Mouse (Mus musculus): ENCODE measurements around the gene Qrich1. TPM values are rescaled to one million over a fixed set of nuclear protein-coding genes. Genes with fewer than 3 reads are reported as not detected.

Gene Qrich1
- polyA plus RNA-seq, 1 experiment from 2014 or later: 160 TPM

GRCm38 (mm10) chr9:108499943-108500342, 16.7 kb upstream of the Qrich1 start:
- Histone ChIP-seq H3K36me3 (replicated peaks) (peaks cover 88% of the 10 kb centered on the region), H3K9me3 (no peaks in the 10 kb centered on the region), H3K27ac (no peak overlapping the region), H3K4me3 (no peak overlapping the region), H3K4me1 (no peaks in the 10 kb centered on the region), H3K27me3 (ENCODE audit: poor library complexity, severe bottlenecking) (no peaks in the 10 kb centered on the region)
- WGBS: 95% methylated on average over 15 of the region's 15 CpGs
- DNase-seq (ENCODE audit: extremely low spot score, low spot score): no peak

- Histone ChIP-seq H3K36me3 (replicated peaks) (peaks cover 50% of the 10 kb centered on the region), H3K27me3 (ENCODE audit: poor library complexity, severe bottlenecking) (no peaks in the 10 kb centered on the region), H3K9me3 (no peaks in the 10 kb centered on the region), H3K4me1 (peaks cover 22% of the 10 kb centered on the region), H3K4me3 (peak overlapping the region; percentile 71), H3K27ac (no peak overlapping the region)
- DNase-seq (ENCODE audit: extremely low spot score, low spot score): no peak
- WGBS: 90% methylated on average over 7 of the region's 7 CpGs
Observed at GRCm38 (mm10) chr9:108506901-108507300, 9.7 kb upstream of the Qrich1 start.

- peaks cover 22% of the 10 kb centered on the region for H3K4me1 ChIP-seq
- H3K4me3 ChIP-seq: peak within 1 kb of the TSS; percentile 71
- peak within 1 kb of the TSS; percentile 86 for H3K27ac ChIP-seq
- no peaks in the 10 kb centered on the region for H3K27me3 ChIP-seq (ENCODE audit: poor library complexity, severe bottlenecking)
- peaks cover 50% of the 10 kb centered on the region for H3K36me3 ChIP-seq (replicated peaks)
- under 1% methylated on average over 37 of the region's 37 CpGs for WGBS
- peak; percentile 95 for DNase-seq (ENCODE audit: extremely low spot score, low spot score)
- no peaks in the 10 kb centered on the region for H3K9me3 ChIP-seq
Observed at GRCm38 (mm10) chr9:108507619-108508434, 8.8 kb upstream of the Qrich1 start, which contains the start of gene Qars. TSS of gene Qars (plus strand) at chr9:108507706.

- Histone ChIP-seq H3K4me3 (peak overlapping the region; percentile 71), H3K27ac (no peak overlapping the region), H3K9me3 (no peaks in the 10 kb centered on the region), H3K4me1 (peaks cover 22% of the 10 kb centered on the region), H3K36me3 (replicated peaks) (peaks cover 50% of the 10 kb centered on the region), H3K27me3 (ENCODE audit: poor library complexity, severe bottlenecking) (no peaks in the 10 kb centered on the region)
- 89% methylated on average over 7 of the region's 7 CpGs for WGBS
- DNase-seq (ENCODE audit: extremely low spot score, low spot score): no peak
Observed at GRCm38 (mm10) chr9:108508776-108509175, 7.8 kb upstream of the Qrich1 start.

GRCm38 (mm10) chr9:108517253-108517930, 786 bp downstream of the Qrich1 start:
- Histone ChIP-seq H3K36me3 (replicated peaks) (peaks cover 63% of the 10 kb centered on the region), H3K4me1 (peaks cover 45% of the 10 kb centered on the region)
- under 1% methylated on average over 77 of the region's 95 CpGs for WGBS

GRCm38 (mm10) chr9:108517931-108518332, 1.3 kb downstream of the Qrich1 start:
- peaks cover 45% of the 10 kb centered on the region for H3K4me1 ChIP-seq
- H3K27ac ChIP-seq: peak overlapping the region; percentile 99
- H3K9me3 ChIP-seq: no peaks in the 10 kb centered on the region
- 1% methylated on average over 13 of the region's 13 CpGs for WGBS
- peaks cover 61% of the 10 kb centered on the region for H3K36me3 ChIP-seq (replicated peaks)
- H3K4me3 ChIP-seq: peak overlapping the region; percentile 87
- no peak for DNase-seq (ENCODE audit: extremely low spot score, low spot score)
- H3K27me3 ChIP-seq (ENCODE audit: poor library complexity, severe bottlenecking): no peaks in the 10 kb centered on the region

More at GRCm38 (mm10) chr9:108517253-108517930, 786 bp downstream of the Qrich1 start:
- no peaks in the 10 kb centered on the region for H3K27me3 ChIP-seq (ENCODE audit: poor library complexity, severe bottlenecking)
- peak overlapping the region; percentile 99 for H3K27ac ChIP-seq
- peak overlapping the region; percentile 87 for H3K4me3 ChIP-seq
- H3K9me3 ChIP-seq: no peaks in the 10 kb centered on the region
- DNase-seq (ENCODE audit: extremely low spot score, low spot score): peak; percentile 83

GRCm38 (mm10) chr9:108521604-108522003, 5.0 kb downstream of the Qrich1 start:
- 84% methylated on average over 2 of the region's 2 CpGs for WGBS
- peaks cover 51% of the 10 kb centered on the region for H3K36me3 ChIP-seq (replicated peaks)
- H3K9me3 ChIP-seq: no peaks in the 10 kb centered on the region
- no peak overlapping the region for H3K27ac ChIP-seq
- no peaks in the 10 kb centered on the region for H3K27me3 ChIP-seq (ENCODE audit: poor library complexity, severe bottlenecking)
- H3K4me3 ChIP-seq: no peak overlapping the region
- H3K4me1 ChIP-seq: peaks cover 34% of the 10 kb centered on the region
- no peak for DNase-seq (ENCODE audit: extremely low spot score, low spot score)

GRCm38 (mm10) chr9:108523341-108523740, 6.7 kb downstream of the Qrich1 start:
- DNase-seq (ENCODE audit: extremely low spot score, low spot score): no peak
- no peaks in the 10 kb centered on the region for H3K27me3 ChIP-seq (ENCODE audit: poor library complexity, severe bottlenecking)
- WGBS: 98% methylated on average over 4 of the region's 4 CpGs
- no peaks in the 10 kb centered on the region for H3K9me3 ChIP-seq
- H3K36me3 ChIP-seq (replicated peaks): peaks cover 64% of the 10 kb centered on the region
- H3K4me3 ChIP-seq: no peak overlapping the region
- peaks cover 28% of the 10 kb centered on the region for H3K4me1 ChIP-seq
- no peak overlapping the region for H3K27ac ChIP-seq

GRCm38 (mm10) chr9:108525400-108525799, 8.8 kb downstream of the Qrich1 start:
- no peaks in the 10 kb centered on the region for H3K9me3 ChIP-seq
- H3K27me3 ChIP-seq (ENCODE audit: poor library complexity, severe bottlenecking): no peaks in the 10 kb centered on the region
- no peak for DNase-seq (ENCODE audit: extremely low spot score, low spot score)
- H3K36me3 ChIP-seq (replicated peaks): peaks cover 70% of the 10 kb centered on the region
- no peak overlapping the region for H3K4me3 ChIP-seq
- WGBS: 93% methylated on average over 3 of the region's 3 CpGs
- H3K27ac ChIP-seq: no peak overlapping the region
- H3K4me1 ChIP-seq: peaks cover 10% of the 10 kb centered on the region

GRCm38 (mm10) chr9:108530954-108531353, 14.3 kb downstream of the Qrich1 start:
- Histone ChIP-seq H3K4me3 (no peak overlapping the region), H3K36me3 (replicated peaks) (peaks cover 89% of the 10 kb centered on the region), H3K27me3 (ENCODE audit: poor library complexity, severe bottlenecking) (no peaks in the 10 kb centered on the region), H3K4me1 (no peaks in the 10 kb centered on the region), H3K9me3 (no peaks in the 10 kb centered on the region), H3K27ac (no peak overlapping the region)
- no peak for DNase-seq (ENCODE audit: extremely low spot score, low spot score)
- 92% methylated on average over 1 of the region's 1 CpGs for WGBS

GRCm38 (mm10) chr9:108531496-108531895, 14.9 kb downstream of the Qrich1 start:
- DNase-seq (ENCODE audit: extremely low spot score, low spot score): no peak
- peaks cover 94% of the 10 kb centered on the region for H3K36me3 ChIP-seq (replicated peaks)

GRCm38 (mm10) chr9:108540846-108541245, 24.2 kb downstream of the Qrich1 start:
- Histone ChIP-seq H3K4me1 (no peaks in the 10 kb centered on the region), H3K4me3 (no peak overlapping the region), H3K36me3 (replicated peaks) (peaks cover 98% of the 10 kb centered on the region), H3K27me3 (ENCODE audit: poor library complexity, severe bottlenecking) (no peaks in the 10 kb centered on the region), H3K9me3 (no peaks in the 10 kb centered on the region), H3K27ac (no peak overlapping the region)
- DNase-seq (ENCODE audit: extremely low spot score, low spot score): no peak

More at GRCm38 (mm10) chr9:108531496-108531895, 14.9 kb downstream of the Qrich1 start:
- Histone ChIP-seq H3K27ac (no peak overlapping the region), H3K27me3 (ENCODE audit: poor library complexity, severe bottlenecking) (no peaks in the 10 kb centered on the region), H3K4me1 (no peaks in the 10 kb centered on the region), H3K9me3 (no peaks in the 10 kb centered on the region), H3K4me3 (no peak overlapping the region)
- WGBS: 92% methylated on average over 1 of the region's 1 CpGs

GRCm38 (mm10) chr9:108545986-108546385, 29.4 kb downstream of the Qrich1 start:
- no peak for DNase-seq (ENCODE audit: extremely low spot score, low spot score)
- WGBS: 96% methylated on average over 3 of the region's 3 CpGs

More at GRCm38 (mm10) chr9:108545986-108546385, 29.4 kb downstream of the Qrich1 start:
- Histone ChIP-seq H3K4me3 (no peak overlapping the region), H3K27me3 (ENCODE audit: poor library complexity, severe bottlenecking) (no peaks in the 10 kb centered on the region), H3K36me3 (replicated peaks) (peaks cover 98% of the 10 kb centered on the region), H3K27ac (no peak overlapping the region), H3K4me1 (no peaks in the 10 kb centered on the region), H3K9me3 (no peaks in the 10 kb centered on the region)
